Mouse (Mus musculus) forebrain, postnatal 0 days (tissue): ENCODE results near the gene Pak1ip1. TPM values are rescaled to one million over a fixed set of nuclear protein-coding genes. Genes with fewer than 3 reads are reported as not detected.
A peak's percentile ranks its signal among the peaks of the same experiment; 100 is the strongest.

ENCODE experiments used
- ATAC-seq: fragments of 200-750 bp; cut with Nextera tagmentation; 2 replicates; pipeline ENCODE4 v1.8.0; 2017; ENCODE audit warnings: mild to moderate bottlenecking, moderate library complexity
- DNase-seq: peaks from one replicate; pipeline ENCODE4 v3.0.0-alpha.2; 2015
- H3K27ac ChIP-seq: fragments of 300-500 bp; sonication (generic); 2 replicates; pipeline ENCODE4 v1.5.1; 2014; ENCODE audit warnings: low read depth, mild to moderate bottlenecking, antibody characterized with exemption, low read length, moderate library complexity, mixed read lengths
- H3K27me3 ChIP-seq: fragments of 300-500 bp; sonication (generic); 2 replicates; pipeline ENCODE4 v1.6.1; 2014; ENCODE audit warnings: mild to moderate bottlenecking, low read length, mixed read lengths; ENCODE audit not compliant: insufficient read depth
- H3K36me3 ChIP-seq: fragments of 300-500 bp; sonication (generic); 2 replicates; pipeline ENCODE4 v1.6.1; 2014; ENCODE audit warnings: mild to moderate bottlenecking, moderate library complexity; ENCODE audit not compliant: insufficient read depth
- H3K4me1 ChIP-seq: fragments of 300-500 bp; sonication (generic); 2 replicates; pipeline ENCODE4 v1.6.1; 2014; ENCODE audit warnings: antibody characterized with exemption; ENCODE audit not compliant: insufficient read depth
- H3K4me2 ChIP-seq: fragments of 300-500 bp; sonication (generic); 2 replicates; pipeline ENCODE4 v1.6.1; 2014; ENCODE audit warnings: low read depth, mild to moderate bottlenecking, moderate library complexity
- H3K4me3 ChIP-seq: fragments of 300-500 bp; sonication (generic); 2 replicates; pipeline ENCODE4 v1.5.1; 2014; ENCODE audit warnings: low read depth, low read length, mixed read lengths
- H3K9ac ChIP-seq: fragments of 300-500 bp; sonication (generic); 2 replicates; pipeline ENCODE4 v1.6.1; 2014; ENCODE audit warnings: mild to moderate bottlenecking
- H3K9me3 ChIP-seq: fragments of 300-500 bp; sonication (generic); 2 replicates; pipeline ENCODE4 v1.6.1; 2016; ENCODE audit warnings: low read length
- CTCF ChIP-seq: sonication (generic); IDR thresholded peaks from 2 replicates; pipeline ENCODE4 v1.5.1; 2016; ENCODE audit warnings: antibody characterized with exemption, control low read depth, low read depth
- WGBS: fragments of 180-500 bp; shearing (Covaris S2); extraction: QIAGEN DNeasy Blood & Tissue Kit; methylation state at CpG from one replicate; pipeline ENCODE4 v1.1.7; 2014; 5-methylcytosine and 5-hydroxymethylcytosine counted together
- polyA plus RNA-seq: library from polyadenylated mRNA; unstranded; fragments of >200 nt; fragmentation: Nextera tagmentation; extraction: Ambion mirVana; gene quantifications from 2 replicates; pipeline ENCODE4 v1.2.1, GENCODE M21; 2015
- total RNA-seq: library from RNA; depleted of rRNA; stranded (reverse); fragments of >200 nt; gene quantifications from 2 replicates; pipeline ENCODE4 v1.2.3, GENCODE M21; 2014; rRNA removed

The Pak1ip1 gene
- total and polyA plus RNA-seq, 2 experiments from 2014 or later = 42.9 to 52.5 TPM

GRCm38 (mm10) chr13:41020494-41020893 is 19.7 kb downstream of the Pak1ip1 start:
- no peak overlapping the region for H3K4me3 ChIP-seq
- no peaks in the 10 kb centered on the region for H3K9me3 ChIP-seq
- peaks cover 7% of the 10 kb centered on the region; the same call in 1 of the 2 replicates for H3K36me3 ChIP-seq
- H3K4me1 ChIP-seq = peaks cover 8% of the 10 kb centered on the region
- no peak overlapping the region for H3K4me2 ChIP-seq
- no peak overlapping the region for H3K27ac ChIP-seq
- no peaks in the 10 kb centered on the region for H3K27me3 ChIP-seq
- H3K9ac ChIP-seq = no peak overlapping the region
- DNase-seq = no peak
- ATAC-seq = no peak
- TF ChIP-seq CTCF = no peak
- 83% methylated on average over 7 of the region's 7 CpGs for WGBS

- ATAC-seq = no peak
- Histone ChIP-seq H3K27ac (no peak overlapping the region), H3K27me3 (no peaks in the 10 kb centered on the region), H3K4me2 (no peak overlapping the region), H3K4me3 (no peak overlapping the region), H3K9ac (no peak overlapping the region), H3K9me3 (no peaks in the 10 kb centered on the region), H3K4me1 (peaks cover 6% of the 10 kb centered on the region), H3K36me3 (peaks cover 7% of the 10 kb centered on the region; the same call in 1 of the 2 replicates)
- no peak for TF ChIP-seq CTCF
- 86% methylated on average over 6 of the region's 6 CpGs for WGBS
- DNase-seq = no peak
These were observed 20.8 kb downstream of the Pak1ip1 start for GRCm38 (mm10) chr13:41021607-41022006.

- Histone ChIP-seq H3K4me1 (peaks cover 2% of the 10 kb centered on the region), H3K27me3 (no peaks in the 10 kb centered on the region), H3K36me3 (peaks cover 7% of the 10 kb centered on the region; the same call in 1 of the 2 replicates), H3K27ac (no peak overlapping the region), H3K9me3 (no peaks in the 10 kb centered on the region), H3K9ac (no peak overlapping the region), H3K4me3 (no peak overlapping the region), H3K4me2 (no peak overlapping the region)
- 64% methylated on average over 13 of the region's 13 CpGs for WGBS
- DNase-seq (no peak), ATAC-seq (no peak)
- no peak for TF ChIP-seq CTCF
These were observed 21.3 kb downstream of the Pak1ip1 start for GRCm38 (mm10) chr13:41022099-41022498.

GRCm38 (mm10) chr13:41030098-41030497 is 29.3 kb downstream of the Pak1ip1 start:
- Histone ChIP-seq H3K4me1 (no peaks in the 10 kb centered on the region), H3K27me3 (no peaks in the 10 kb centered on the region), H3K9me3 (no peaks in the 10 kb centered on the region), H3K4me2 (no peak overlapping the region), H3K27ac (no peak overlapping the region), H3K9ac (no peak overlapping the region), H3K36me3 (no peaks in the 10 kb centered on the region), H3K4me3 (no peak overlapping the region)
- ATAC-seq (no peak), DNase-seq (no peak)
- no peak for TF ChIP-seq CTCF
- 82% methylated on average over 5 of the region's 5 CpGs for WGBS

GRCm38 (mm10) chr13:41042511-41042910 is 41.7 kb downstream of the Pak1ip1 start:
- TF ChIP-seq CTCF = no peak
- DNase-seq = no peak
- ATAC-seq = no peak
- Histone ChIP-seq H3K9me3 (no peaks in the 10 kb centered on the region), H3K27ac (no peak overlapping the region), H3K36me3 (no peaks in the 10 kb centered on the region), H3K4me3 (no peak overlapping the region), H3K9ac (no peak overlapping the region), H3K4me1 (no peaks in the 10 kb centered on the region), H3K4me2 (no peak overlapping the region), H3K27me3 (no peaks in the 10 kb centered on the region)
- WGBS = 93% methylated on average over 4 of the region's 4 CpGs

- Histone ChIP-seq H3K27me3 (no peaks in the 10 kb centered on the region), H3K9me3 (no peaks in the 10 kb centered on the region), H3K27ac (no peak overlapping the region), H3K9ac (no peak overlapping the region), H3K4me2 (no peak overlapping the region), H3K4me1 (no peaks in the 10 kb centered on the region), H3K4me3 (no peak overlapping the region), H3K36me3 (no peaks in the 10 kb centered on the region)
- WGBS = 89% methylated on average over 8 of the region's 8 CpGs
- TF ChIP-seq CTCF = no peak
- DNase-seq (no peak), ATAC-seq (no peak)
These were observed 45.1 kb downstream of the Pak1ip1 start for GRCm38 (mm10) chr13:41045901-41046300.

GRCm38 (mm10) chr13:41047280-41047679 is 46.5 kb downstream of the Pak1ip1 start:
- Histone ChIP-seq H3K9me3 (no peaks in the 10 kb centered on the region), H3K4me1 (no peaks in the 10 kb centered on the region), H3K9ac (no peak overlapping the region), H3K4me2 (no peak overlapping the region), H3K36me3 (no peaks in the 10 kb centered on the region), H3K4me3 (no peak overlapping the region), H3K27ac (no peak overlapping the region), H3K27me3 (no peaks in the 10 kb centered on the region)
- DNase-seq = peak; percentile 3
- 87% methylated on average over 6 of the region's 6 CpGs for WGBS
- ATAC-seq = no peak
- peak; percentile 45; the same call in 1 of the 2 replicates for TF ChIP-seq CTCF

- ATAC-seq (no peak), DNase-seq (no peak)
- Histone ChIP-seq H3K4me1 (no peaks in the 10 kb centered on the region), H3K4me2 (no peak overlapping the region), H3K9ac (no peak overlapping the region), H3K36me3 (no peaks in the 10 kb centered on the region), H3K4me3 (no peak overlapping the region), H3K27ac (no peak overlapping the region), H3K27me3 (no peaks in the 10 kb centered on the region), H3K9me3 (no peaks in the 10 kb centered on the region)
- no peak for TF ChIP-seq CTCF
- WGBS = 9% methylated on average over 5 of the region's 5 CpGs
These were observed 51.1 kb downstream of the Pak1ip1 start for GRCm38 (mm10) chr13:41051965-41052364.

Other genes with a start within 250 kb of the Pak1ip1 start
- 8.2 and 9.2 TPM in 2 replicates for gene Gcnt2, start 141.3 kb upstream of the Pak1ip1 start, total RNA-seq
- gene Gcnt2, start 141.3 kb upstream of the Pak1ip1 start, polyA plus RNA-seq = 3.3 and 3.4 TPM in 2 replicates
- gene Tmem14c, start 15.3 kb downstream of the Pak1ip1 start, total RNA-seq = 43.2 and 53.2 TPM in 2 replicates
- 121 and 127 TPM in 2 replicates for gene Tmem14c, start 15.3 kb downstream of the Pak1ip1 start, polyA plus RNA-seq
- gene Mak, start 78.7 kb downstream of the Pak1ip1 start, total RNA-seq = 1.5 and 2.3 TPM in 2 replicates
- 1.2 and 1.9 TPM in 2 replicates for gene Mak, start 78.7 kb downstream of the Pak1ip1 start, polyA plus RNA-seq
- gene Gcm2, start 110.0 kb downstream of the Pak1ip1 start, total RNA-seq = not detected in 2 replicates
- not detected in 2 replicates for gene Gcm2, start 110.0 kb downstream of the Pak1ip1 start, polyA plus RNA-seq
- gene Sycp2l, start 113.3 kb downstream of the Pak1ip1 start, total RNA-seq = not detected in 2 replicates
- not detected in 2 replicates for gene Sycp2l, start 113.3 kb downstream of the Pak1ip1 start, polyA plus RNA-seq
- gene Elovl2, start 219.4 kb downstream of the Pak1ip1 start, total RNA-seq = 24.0 and 30.0 TPM in 2 replicates
- gene Elovl2, start 219.4 kb downstream of the Pak1ip1 start, polyA plus RNA-seq = 24.6 and 31.5 TPM in 2 replicates
- gene Smim13, start 248.8 kb downstream of the Pak1ip1 start, total RNA-seq = 53.2 and 58.1 TPM in 2 replicates
- 21.6 and 28.1 TPM in 2 replicates for gene Smim13, start 248.8 kb downstream of the Pak1ip1 start, polyA plus RNA-seq